Mouse (Mus musculus): Measurements from ENCODE around the gene Aacs.

GRCm38 (mm10) chr5:125467261-125467660 is 8.4 kb upstream of the Aacs start:
- TF ChIP-seq CTCF (IDR thresholded peaks at IDR 0.05; ENCODE audit: borderline replicate concordance, control insufficient read depth, extremely low read depth, insufficient read depth, low read length, poor library complexity) (no peak), POLR2A (IDR thresholded peaks at IDR 0.05; ENCODE audit: control insufficient read depth, extremely low read depth, insufficient read depth, low read length, poor library complexity) (no peak)
